8 mouse cellular contexts compared by ENCODE assay signal in the genomic region with DNA sequence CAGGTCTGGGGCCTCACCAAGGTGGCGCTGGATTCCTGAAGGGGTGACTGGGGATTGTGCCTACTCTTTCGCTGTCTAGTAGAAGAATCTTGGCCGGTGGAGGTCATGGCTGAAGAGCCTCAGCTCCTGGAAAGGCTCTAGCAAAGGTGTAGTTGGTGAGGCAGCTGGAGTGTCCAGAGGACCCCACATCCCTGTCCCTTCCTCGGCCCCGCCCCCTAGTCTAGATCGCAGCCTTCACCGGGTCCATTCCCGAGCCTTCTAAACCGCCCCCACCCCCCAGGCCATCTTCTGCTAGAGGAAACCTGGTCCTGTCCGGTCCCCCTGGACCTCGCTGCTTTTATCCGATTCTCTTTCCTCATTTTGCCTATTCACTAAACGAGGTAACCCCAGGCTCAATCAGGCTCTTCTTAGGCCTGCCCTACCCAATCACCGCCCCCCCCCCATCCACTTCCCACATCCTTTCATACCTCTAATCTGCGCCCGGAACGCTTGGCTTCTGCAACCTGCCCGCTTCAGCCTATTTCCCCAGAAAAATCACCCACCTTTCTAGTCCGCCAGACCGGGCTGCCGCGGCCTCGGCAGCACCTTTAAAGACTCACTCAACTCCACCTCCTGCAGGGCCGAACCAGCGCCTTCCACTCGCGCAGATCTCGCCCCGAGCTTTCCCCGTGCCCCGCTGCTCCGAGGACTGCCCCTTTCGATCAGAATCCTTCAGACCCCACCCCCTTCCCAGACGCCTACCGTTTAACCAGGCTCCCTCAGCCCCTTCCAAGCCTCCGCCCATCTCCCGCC. TPM values are rescaled to one million over a fixed set of nuclear protein-coding genes. Genes with fewer than 3 reads are reported as not detected.
DNase-seq lines count a peak whose midpoint lies in the region; ATAC-seq and TF ChIP-seq lines count a peak whose summit lies in the region.

A gene (minus strand): TSS at position 782 of the 792 bp plus-strand sequence.

- H3K27ac ChIP-seq in thymus, adult 2 months (ENCODE audit: control insufficient read depth, insufficient read depth, low read length), result no peak within 1 kb of the TSS
- H3K27ac ChIP-seq in heart, embryonic 13.5 days (replicated peaks), result peak within 1 kb of the TSS; percentile 67
- peak within 1 kb of the TSS; percentile 58 for H3K27ac ChIP-seq in kidney, embryonic 16.5 days (ENCODE audit: low read length)
- peak within 1 kb of the TSS; percentile 51; the same call in 1 of the 2 replicates for H3K27ac ChIP-seq in liver, postnatal 0 days (ENCODE audit: low read depth)

- TF ChIP-seq EP300 in liver, postnatal 0 days (IDR thresholded peaks at IDR 0.05; ENCODE audit: low read depth), result no peak

- WGBS in thymus, adult 2 months, result 3% methylated on average over 32 of the region's 37 CpGs
- WGBS in heart, embryonic 13.5 days, result 9% methylated on average over 36 of the region's 37 CpGs
- WGBS in kidney, embryonic 16.5 days, result 21% methylated on average over 37 of the region's 37 CpGs
- WGBS in liver, postnatal 0 days (ENCODE audit: insufficient replicate concordance), result 23% methylated on average over 35 of the region's 37 CpGs

- no peak for TF ChIP-seq POLR2A in thymus, adult 2 months (IDR thresholded peaks at IDR 0.05; ENCODE audit: control insufficient read depth, extremely low read depth, insufficient read depth, low read length, poor library complexity)

- H3K27me3 ChIP-seq in thymus, adult 2 months (ENCODE audit: control insufficient read depth, insufficient read depth, low read length), result no peaks in the 10 kb centered on the region
- no peaks in the 10 kb centered on the region for H3K27me3 ChIP-seq in heart, embryonic 13.5 days (replicated peaks)
- no peaks in the 10 kb centered on the region for H3K27me3 ChIP-seq in kidney, embryonic 16.5 days (ENCODE audit: insufficient read depth, low read length)
- H3K27me3 ChIP-seq in liver, postnatal 0 days (ENCODE audit: insufficient read depth, low read length), result no peaks in the 10 kb centered on the region

- intact Hi-C loops in gastrocnemius, postnatal 14 days (cut with DNase I; ENCODE audit: low total_unique reads), result no loop called here

- H3K9me3 ChIP-seq in heart, embryonic 13.5 days, result no peaks in the 10 kb centered on the region
- no peaks in the 10 kb centered on the region for H3K9me3 ChIP-seq in kidney, embryonic 16.5 days (ENCODE audit: low read length)
- H3K9me3 ChIP-seq in liver, postnatal 0 days (ENCODE audit: low read length), result no peaks in the 10 kb centered on the region

- peak within 1 kb of the TSS; percentile 69 for H3K4me2 ChIP-seq in heart, embryonic 13.5 days
- H3K4me2 ChIP-seq in kidney, embryonic 16.5 days (replicated peaks; ENCODE audit: low read depth, low read length), result peak within 1 kb of the TSS; percentile 55
- H3K4me2 ChIP-seq in liver, postnatal 0 days (ENCODE audit: low read depth, low read length), result peak within 1 kb of the TSS; percentile 80

- no peaks in the 10 kb centered on the region for H3K36me3 ChIP-seq in thymus, adult 2 months (ENCODE audit: control insufficient read depth, insufficient read depth, low read length)
- peaks cover 8% of the 10 kb centered on the region; the same call in 1 of the 2 replicates for H3K36me3 ChIP-seq in heart, embryonic 13.5 days
- H3K36me3 ChIP-seq in kidney, embryonic 16.5 days (ENCODE audit: insufficient read depth, low read length), result no peaks in the 10 kb centered on the region
- H3K36me3 ChIP-seq in liver, postnatal 0 days (replicated peaks; ENCODE audit: insufficient read depth, low read length), result no peaks in the 10 kb centered on the region

- H3K4me3 ChIP-seq in thymus, adult 2 months (ENCODE audit: control insufficient read depth, insufficient read depth, low read length), result peak within 1 kb of the TSS; percentile 80
- peak within 1 kb of the TSS; percentile 62 for H3K4me3 ChIP-seq in heart, embryonic 13.5 days
- peak within 1 kb of the TSS; percentile 58 for H3K4me3 ChIP-seq in kidney, embryonic 16.5 days (ENCODE audit: low read length)
- H3K4me3 ChIP-seq in liver, postnatal 0 days (ENCODE audit: low read depth, low read length), result peak within 1 kb of the TSS; percentile 58

- peak; percentile 3 for DNase-seq in thymus, adult 2 months
- no peak for DNase-seq in thymus, postnatal 10 days (ENCODE audit: low spot score in 2 of 2)
- peak; percentile 50 for DNase-seq in cerebellum, adult 9-11 months
- no peak for DNase-seq in liver, postnatal 0 days
- no peak for DNase-seq in right cerebral cortex, adult 18-20 months
- no peak for DNase-seq in gastrocnemius, postnatal 14 days

- TF ChIP-seq CTCF in thymus, adult 2 months (IDR thresholded peaks at IDR 0.05; ENCODE audit: borderline replicate concordance, control insufficient read depth, extremely low read depth, insufficient read depth, low read length, poor library complexity), result no peak
- TF ChIP-seq CTCF in liver, postnatal 0 days (IDR thresholded peaks at IDR 0.05; ENCODE audit: low read depth), result no peak

- peak within 1 kb of the TSS; percentile 79 for H3K9ac ChIP-seq in heart, embryonic 13.5 days
- peak within 1 kb of the TSS; percentile 66 for H3K9ac ChIP-seq in kidney, embryonic 16.5 days (replicated peaks; ENCODE audit: low read length)
- H3K9ac ChIP-seq in liver, postnatal 0 days (replicated peaks), result peak within 1 kb of the TSS; percentile 44

- no peak for ATAC-seq in heart, embryonic 13.5 days (ENCODE audit: extremely low read depth, insufficient number of reproducible peaks, low FRiP score, low TSS enrichment)
- peak; percentile 52 for ATAC-seq in kidney, embryonic 16.5 days (ENCODE audit: low FRiP score, low TSS enrichment)
- ATAC-seq in liver, postnatal 0 days, result no peak

- peaks cover 12% of the 10 kb centered on the region for H3K4me1 ChIP-seq in thymus, adult 2 months (replicated peaks; ENCODE audit: control insufficient read depth, insufficient read depth, low read length)
- H3K4me1 ChIP-seq in heart, embryonic 13.5 days, result peaks cover 4% of the 10 kb centered on the region
- no peaks in the 10 kb centered on the region; the same call in 1 of the 2 replicates for H3K4me1 ChIP-seq in kidney, embryonic 16.5 days (ENCODE audit: insufficient read depth, low read length)
- H3K4me1 ChIP-seq in liver, postnatal 0 days (ENCODE audit: insufficient read depth), result no peaks in the 10 kb centered on the region

RNA-seq across cellular contexts. Expression of the gene that starts here (rescaled TPM):
- 31.0 and 32.0 TPM in 2 replicates for polyA plus RNA-seq in thymus, adult 2 months (2012; rRNA removed)
- polyA plus RNA-seq in heart, embryonic 13.5 days (2015; fragmentation: Nextera tagmentation; extraction: Ambion mirVana), result 22.8 and 24.9 TPM in 2 replicates
- polyA plus RNA-seq in kidney, embryonic 16.5 days (2015; fragmentation: Nextera tagmentation; extraction: Ambion mirVana), result 65.3 and 69.8 TPM in 2 replicates
- polyA plus RNA-seq in liver, postnatal 0 days (2015; fragmentation: Nextera tagmentation; extraction: Ambion mirVana), result 10.3 and 11.8 TPM in 2 replicates
- 1 to 10 TPM; 5.0 to 5.5 TPM for total RNA-seq in gastrocnemius, postnatal 14 days (2021)

Comparison
In these comparisons a context has a peak if more than half of its experiments do, and no peak if none do; other contexts are left out.
1. DNase-seq: peak in thymus, adult 2 months (single experiment) and cerebellum, adult 9-11 months (single experiment); none in thymus, postnatal 10 days (0 of 2), liver, postnatal 0 days (single experiment), right cerebral cortex, adult 18-20 months (single experiment) and gastrocnemius, postnatal 14 days (single experiment).
2. Peak in every context shown above with its lines, with median percentiles within 50 percentile points of each other: H3K4me3 ChIP-seq, H3K4me2 ChIP-seq and H3K9ac ChIP-seq.